Mouse (Mus musculus): Measurements from ENCODE around the gene Col1a1. TPM values are rescaled to one million over a fixed set of nuclear protein-coding genes. Genes with fewer than 3 reads are reported as not detected.

The Col1a1 gene
- polyA plus RNA-seq, 1 experiment from 2014 or later: 135 TPM

- WGBS: 79% methylated on average over 8 of the region's 8 CpGs
- H3K36me3 ChIP-seq (ENCODE audit: control insufficient read depth, insufficient read depth, low read length): no peaks in the 10 kb centered on the region
- DNase-seq (ENCODE audit: low spot score): no peak
These were observed 5.8 kb downstream of the Col1a1 start for GRCm38 (mm10) chr11:94941776-94942175.

GRCm38 (mm10) chr11:94942282-94943023 lies 6.4 kb downstream of the Col1a1 start:
- WGBS: 49% methylated on average over 13 of the region's 13 CpGs
- no peak for ATAC-seq (ENCODE audit: low FRiP score)
- no peaks in the 10 kb centered on the region for H3K9me3 ChIP-seq (ENCODE audit: control insufficient read depth, low read length)
- peak; percentile 58 for DNase-seq (ENCODE audit: low spot score)
- H3K9ac ChIP-seq (ENCODE audit: low read depth, low read length): no peak overlapping the region
- H3K4me2 ChIP-seq (replicated peaks; ENCODE audit: low read depth, low read length): no peak overlapping the region
- H3K4me3 ChIP-seq (ENCODE audit: low read depth, low read length): no peak overlapping the region
- H3K27ac ChIP-seq (ENCODE audit: low read depth, low read length): no peak overlapping the region
- H3K4me1 ChIP-seq (replicated peaks; ENCODE audit: control insufficient read depth, insufficient read depth, low read length): no peaks in the 10 kb centered on the region
- H3K36me3 ChIP-seq (ENCODE audit: control insufficient read depth, insufficient read depth, low read length): no peaks in the 10 kb centered on the region
- H3K27me3 ChIP-seq (ENCODE audit: control insufficient read depth, insufficient read depth, low read length): peaks cover 10% of the 10 kb centered on the region

More at GRCm38 (mm10) chr11:94941776-94942175, 5.8 kb downstream of the Col1a1 start:
- no peak overlapping the region for H3K4me3 ChIP-seq (ENCODE audit: low read depth, low read length)
- no peak overlapping the region for H3K9ac ChIP-seq (ENCODE audit: low read depth, low read length)
- H3K4me1 ChIP-seq (replicated peaks; ENCODE audit: control insufficient read depth, insufficient read depth, low read length): no peaks in the 10 kb centered on the region
- no peak for ATAC-seq (ENCODE audit: low FRiP score)
- H3K27ac ChIP-seq (ENCODE audit: low read depth, low read length): no peak overlapping the region
- peaks cover 13% of the 10 kb centered on the region for H3K27me3 ChIP-seq (ENCODE audit: control insufficient read depth, insufficient read depth, low read length)
- no peaks in the 10 kb centered on the region for H3K9me3 ChIP-seq (ENCODE audit: control insufficient read depth, low read length)
- H3K4me2 ChIP-seq (replicated peaks; ENCODE audit: low read depth, low read length): no peak overlapping the region

GRCm38 (mm10) chr11:94943054-94943453 lies 7.0 kb downstream of the Col1a1 start:
- Histone ChIP-seq H3K27ac (ENCODE audit: low read depth, low read length) (no peak overlapping the region), H3K4me3 (ENCODE audit: low read depth, low read length) (no peak overlapping the region), H3K4me2 (replicated peaks; ENCODE audit: low read depth, low read length) (no peak overlapping the region), H3K36me3 (ENCODE audit: control insufficient read depth, insufficient read depth, low read length) (no peaks in the 10 kb centered on the region), H3K4me1 (replicated peaks; ENCODE audit: control insufficient read depth, insufficient read depth, low read length) (no peaks in the 10 kb centered on the region), H3K9ac (ENCODE audit: low read depth, low read length) (no peak overlapping the region), H3K9me3 (ENCODE audit: control insufficient read depth, low read length) (no peaks in the 10 kb centered on the region), H3K27me3 (ENCODE audit: control insufficient read depth, insufficient read depth, low read length) (peaks cover 6% of the 10 kb centered on the region)
- WGBS: 78% methylated on average over 15 of the region's 15 CpGs
- ATAC-seq (ENCODE audit: low FRiP score) (no peak), DNase-seq (ENCODE audit: low spot score) (no peak)

- H3K36me3 ChIP-seq (ENCODE audit: control insufficient read depth, insufficient read depth, low read length): no peaks in the 10 kb centered on the region
- H3K9me3 ChIP-seq (ENCODE audit: control insufficient read depth, low read length): no peaks in the 10 kb centered on the region
- no peak overlapping the region for H3K9ac ChIP-seq (ENCODE audit: low read depth, low read length)
- 13% methylated on average over 8 of the region's 8 CpGs for WGBS
- DNase-seq (ENCODE audit: low spot score) (no peak), ATAC-seq (ENCODE audit: low FRiP score) (no peak)
- H3K4me2 ChIP-seq (replicated peaks; ENCODE audit: low read depth, low read length): no peak overlapping the region
- H3K4me3 ChIP-seq (ENCODE audit: low read depth, low read length): no peak overlapping the region
- no peaks in the 10 kb centered on the region for H3K27me3 ChIP-seq (ENCODE audit: control insufficient read depth, insufficient read depth, low read length)
- H3K4me1 ChIP-seq (replicated peaks; ENCODE audit: control insufficient read depth, insufficient read depth, low read length): no peaks in the 10 kb centered on the region
- H3K27ac ChIP-seq (ENCODE audit: low read depth, low read length): no peak overlapping the region
These were observed 8.3 kb downstream of the Col1a1 start for GRCm38 (mm10) chr11:94944295-94944694.

- Histone ChIP-seq H3K27me3 (ENCODE audit: control insufficient read depth, insufficient read depth, low read length) (no peaks in the 10 kb centered on the region), H3K27ac (ENCODE audit: low read depth, low read length) (no peak overlapping the region), H3K4me1 (replicated peaks; ENCODE audit: control insufficient read depth, insufficient read depth, low read length) (no peaks in the 10 kb centered on the region), H3K4me2 (replicated peaks; ENCODE audit: low read depth, low read length) (no peak overlapping the region), H3K36me3 (ENCODE audit: control insufficient read depth, insufficient read depth, low read length) (no peaks in the 10 kb centered on the region), H3K9me3 (ENCODE audit: control insufficient read depth, low read length) (no peaks in the 10 kb centered on the region), H3K4me3 (ENCODE audit: low read depth, low read length) (no peak overlapping the region), H3K9ac (ENCODE audit: low read depth, low read length) (no peak overlapping the region)
- ATAC-seq (ENCODE audit: low FRiP score) (no peak), DNase-seq (ENCODE audit: low spot score) (no peak)
- 90% methylated on average over 12 of the region's 12 CpGs for WGBS
These were observed 9.2 kb downstream of the Col1a1 start for GRCm38 (mm10) chr11:94945236-94945635.

- no peaks in the 10 kb centered on the region for H3K9me3 ChIP-seq (ENCODE audit: control insufficient read depth, low read length)
- no peak overlapping the region for H3K9ac ChIP-seq (ENCODE audit: low read depth, low read length)
- DNase-seq (ENCODE audit: low spot score) (peak; percentile 48), ATAC-seq (ENCODE audit: low FRiP score) (0 out of 2 replicates have a peak, but pooled peaks have one; percentile 40)
- WGBS: 11% methylated on average over 6 of the region's 6 CpGs
- H3K27ac ChIP-seq (ENCODE audit: low read depth, low read length): 0 out of 2 replicates have a peak overlapping the region, but pooled peaks have one; percentile 3
- H3K36me3 ChIP-seq (ENCODE audit: control insufficient read depth, insufficient read depth, low read length): no peaks in the 10 kb centered on the region
- no peaks in the 10 kb centered on the region for H3K27me3 ChIP-seq (ENCODE audit: control insufficient read depth, insufficient read depth, low read length)
- peaks cover 4% of the 10 kb centered on the region; the same call in 1 of the 2 replicates for H3K4me1 ChIP-seq (replicated peaks; ENCODE audit: control insufficient read depth, insufficient read depth, low read length)
- H3K4me2 ChIP-seq (replicated peaks; ENCODE audit: low read depth, low read length): no peak overlapping the region
- no peak overlapping the region for H3K4me3 ChIP-seq (ENCODE audit: low read depth, low read length)
These were observed 16.1 kb downstream of the Col1a1 start for GRCm38 (mm10) chr11:94952169-94952568.

- WGBS: 70% methylated on average over 9 of the region's 9 CpGs
- Histone ChIP-seq H3K36me3 (ENCODE audit: control insufficient read depth, insufficient read depth, low read length) (no peaks in the 10 kb centered on the region), H3K9ac (ENCODE audit: low read depth, low read length) (no peak overlapping the region), H3K4me2 (replicated peaks; ENCODE audit: low read depth, low read length) (no peak overlapping the region), H3K9me3 (ENCODE audit: control insufficient read depth, low read length) (no peaks in the 10 kb centered on the region), H3K27me3 (ENCODE audit: control insufficient read depth, insufficient read depth, low read length) (no peaks in the 10 kb centered on the region), H3K27ac (ENCODE audit: low read depth, low read length) (no peak overlapping the region), H3K4me3 (ENCODE audit: low read depth, low read length) (no peak overlapping the region), H3K4me1 (replicated peaks; ENCODE audit: control insufficient read depth, insufficient read depth, low read length) (peaks cover 4% of the 10 kb centered on the region; the same call in 1 of the 2 replicates)
- DNase-seq (ENCODE audit: low spot score): peak; percentile 41
- 0 out of 2 replicates have a peak, but pooled peaks have one; percentile 38 for ATAC-seq (ENCODE audit: low FRiP score)
These were observed 19.1 kb downstream of the Col1a1 start for GRCm38 (mm10) chr11:94955103-94955502.

- Histone ChIP-seq H3K36me3 (ENCODE audit: control insufficient read depth, insufficient read depth, low read length) (no peaks in the 10 kb centered on the region), H3K4me1 (replicated peaks; ENCODE audit: control insufficient read depth, insufficient read depth, low read length) (no peaks in the 10 kb centered on the region; the same call in 1 of the 2 replicates), H3K27me3 (ENCODE audit: control insufficient read depth, insufficient read depth, low read length) (no peaks in the 10 kb centered on the region), H3K9ac (ENCODE audit: low read depth, low read length) (no peak overlapping the region), H3K9me3 (ENCODE audit: control insufficient read depth, low read length) (no peaks in the 10 kb centered on the region), H3K4me2 (replicated peaks; ENCODE audit: low read depth, low read length) (no peak overlapping the region), H3K27ac (ENCODE audit: low read depth, low read length) (no peak overlapping the region), H3K4me3 (ENCODE audit: low read depth, low read length) (no peak overlapping the region)
- WGBS: 83% methylated on average over 9 of the region's 9 CpGs
- ATAC-seq (ENCODE audit: low FRiP score): no peak
- DNase-seq (ENCODE audit: low spot score): no peak
These were observed 21.7 kb downstream of the Col1a1 start for GRCm38 (mm10) chr11:94957693-94958064.
